Mouse (Mus musculus) heart, postnatal 0 days (tissue): ENCODE results near the gene Fntb. TPM values are rescaled to one million over a fixed set of nuclear protein-coding genes. Genes with fewer than 3 reads are reported as not detected.
A peak's percentile ranks its signal among the peaks of the same experiment; 100 is the strongest.
"Not testable (repeated sequence)": the region's sequence is repeated elsewhere in the genome, so short reads cannot be mapped to it uniquely, and the experiment has no call there.

Experiments used
- ATAC-seq: fragments of 200-750 bp; cut with Nextera tagmentation; 2 replicates; pipeline ENCODE4 v1.8.0; 2017; ENCODE audit warnings: low read depth, moderate number of reproducible peaks, moderate library complexity; ENCODE audit not compliant: insufficient read depth
- DNase-seq: peaks from one replicate; pipeline ENCODE4 v3.0.0-alpha.2; 2016; ENCODE audit warnings: low spot score
- H3K27ac ChIP-seq: fragments of 300-500 bp; sonication (generic); 2 replicates; pipeline ENCODE4 v1.5.1; 2014; ENCODE audit warnings: low read depth, mild to moderate bottlenecking
- H3K27me3 ChIP-seq: fragments of 300-500 bp; sonication (generic); 2 replicates; pipeline ENCODE4 v1.6.1; 2014; ENCODE audit warnings: low read length, mixed read lengths; ENCODE audit not compliant: control insufficient read depth, insufficient read depth
- H3K36me3 ChIP-seq: fragments of 300-500 bp; sonication (generic); replicated peaks from 2 replicates; pipeline ENCODE4 v1.6.1; 2014; ENCODE audit warnings: low read length, mixed read lengths; ENCODE audit not compliant: control insufficient read depth, insufficient read depth
- H3K4me1 ChIP-seq: fragments of 300-500 bp; sonication (generic); 2 replicates; pipeline ENCODE4 v1.6.1; 2014; ENCODE audit warnings: antibody characterized with exemption; ENCODE audit not compliant: control insufficient read depth, insufficient read depth
- H3K4me2 ChIP-seq: fragments of 300-500 bp; sonication (generic); 2 replicates; pipeline ENCODE4 v1.6.1; 2014; ENCODE audit warnings: low read depth, mild to moderate bottlenecking, low read length, moderate library complexity
- H3K4me3 ChIP-seq: fragments of 300-500 bp; sonication (generic); 2 replicates; pipeline ENCODE4 v1.5.1; 2014; ENCODE audit warnings: low read depth, low read length
- H3K9ac ChIP-seq: fragments of 300-500 bp; sonication (generic); replicated peaks from 2 replicates; pipeline ENCODE4 v1.6.1; 2014; ENCODE audit warnings: low read depth, low read length, mixed read lengths
- H3K9me3 ChIP-seq: fragments of 300-500 bp; sonication (generic); replicated peaks from 2 replicates; pipeline ENCODE4 v1.6.1; 2016; ENCODE audit warnings: low read length; ENCODE audit not compliant: control insufficient read depth
- CTCF ChIP-seq: IDR thresholded peaks from 2 replicates; pipeline ENCODE4 v1.5.1; 2016; ENCODE audit warnings: antibody characterized with exemption, control low read depth, low read depth
- EP300 ChIP-seq: IDR thresholded peaks from 2 replicates; pipeline ENCODE4 v1.6.1; 2016; ENCODE audit warnings: antibody characterized with exemption, low read depth
- WGBS: fragments of 180-500 bp; shearing (Covaris S2); extraction: QIAGEN DNeasy Blood & Tissue Kit; methylation state at CpG from one replicate; pipeline ENCODE4 v1.1.7; 2014; 5-methylcytosine and 5-hydroxymethylcytosine counted together
- polyA plus RNA-seq: library from polyadenylated mRNA; unstranded; fragments of >200 nt; fragmentation: Nextera tagmentation; extraction: Ambion mirVana; gene quantifications from 2 replicates; pipeline ENCODE4 v1.2.1, GENCODE M21; 2015
- total RNA-seq: library from RNA; depleted of rRNA; stranded (reverse); fragments of >200 nt; gene quantifications from 2 replicates; pipeline ENCODE4 v1.2.3, GENCODE M21; 2014; ENCODE audit warnings: low replicate concordance

Gene Fntb
- total and polyA plus RNA-seq, 2 experiments from 2014 or later = 13.0 to 20.0 TPM

DNA sequence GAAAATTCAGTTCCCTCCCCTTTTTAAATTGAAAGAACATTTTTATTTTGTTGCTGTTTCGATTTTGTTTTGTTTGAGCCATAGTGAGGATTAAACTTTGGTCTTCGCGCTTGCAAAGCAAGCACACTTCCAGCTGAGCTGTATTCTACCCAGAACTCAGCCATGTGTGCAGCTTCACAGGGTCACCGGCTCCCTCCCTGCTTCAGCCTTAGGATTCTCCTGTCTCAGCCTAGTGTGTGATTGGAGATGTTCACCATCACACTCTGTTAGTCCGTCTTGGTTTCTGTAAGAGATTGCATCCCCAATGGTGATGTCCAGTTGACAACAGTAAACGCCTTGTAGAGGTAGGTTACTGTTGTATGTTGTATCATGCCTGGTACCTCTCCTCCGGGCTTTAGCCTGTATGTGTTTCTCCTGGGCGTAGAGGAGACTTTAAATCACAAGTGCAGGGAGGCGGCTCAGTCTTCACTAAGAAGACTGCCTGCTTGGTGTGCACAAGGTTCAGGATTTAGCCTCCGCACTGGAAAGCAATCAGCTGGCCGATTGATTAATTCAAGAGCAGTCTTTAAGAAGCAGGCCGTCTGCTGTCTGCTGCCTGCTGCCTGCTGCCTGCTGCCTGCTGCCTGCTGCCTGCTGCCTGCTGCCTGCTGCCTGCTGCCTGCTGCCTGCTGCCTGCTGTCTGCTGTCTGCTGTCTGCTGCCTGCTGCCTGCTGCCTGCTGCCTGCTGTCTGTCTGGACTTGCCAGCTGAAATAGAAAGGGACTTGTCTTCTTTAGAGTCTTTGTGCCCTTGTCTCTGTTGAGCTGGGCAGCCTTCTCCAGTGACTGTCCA, 15.5 kb downstream of the Fntb start:
- Histone ChIP-seq H3K27ac (peak overlapping the region; percentile 43; the same call in 1 of the 2 replicates), H3K4me3 (no peak overlapping the region), H3K36me3 (peaks cover 13% of the 10 kb centered on the region), H3K4me2 (no peak overlapping the region), H3K9me3 (no peaks in the 10 kb centered on the region), H3K4me1 (peaks cover 8% of the 10 kb centered on the region; the same call in 1 of the 2 replicates), H3K27me3 (no peaks in the 10 kb centered on the region), H3K9ac (no peak overlapping the region; the same call in 1 of the 2 replicates)
- TF ChIP-seq CTCF (no peak), EP300 (no peak)
- ATAC-seq = no peak
- DNase-seq = no peak
- WGBS = 77% methylated on average over 12 of the region's 12 CpGs

DNA sequence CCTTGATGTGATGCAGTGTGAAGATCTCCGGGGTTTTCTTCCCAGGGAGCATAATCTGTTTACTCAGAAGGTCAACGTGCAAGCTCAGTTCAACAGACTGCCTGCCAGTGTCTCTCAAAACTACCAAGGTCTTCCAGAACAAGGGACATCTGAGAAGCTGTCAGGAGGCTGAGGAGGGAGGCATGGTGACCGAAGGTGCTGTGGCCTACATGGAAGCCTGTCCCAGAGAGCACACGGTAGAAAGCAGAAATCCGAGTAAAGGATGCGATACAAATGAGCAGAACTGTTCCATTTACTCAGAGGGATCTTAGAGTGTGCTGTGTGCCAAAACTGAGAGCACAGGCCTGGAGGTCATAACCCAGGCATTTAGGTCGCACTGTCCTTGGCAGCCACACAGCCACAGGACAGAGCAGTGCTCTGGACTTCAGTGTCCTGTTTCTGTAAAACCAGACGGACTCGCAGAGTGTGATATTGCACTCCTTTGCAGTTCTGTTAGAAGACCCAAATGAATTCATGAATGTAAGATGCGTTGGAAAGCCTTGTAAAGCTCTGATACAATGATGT, 18.7 kb downstream of the Fntb start:
- Histone ChIP-seq H3K4me3 (no peak overlapping the region), H3K36me3 (peaks cover 8% of the 10 kb centered on the region; the same call in 1 of the 2 replicates), H3K9me3 (no peaks in the 10 kb centered on the region), H3K4me1 (peaks cover 19% of the 10 kb centered on the region), H3K27me3 (no peaks in the 10 kb centered on the region), H3K9ac (no peak overlapping the region), H3K27ac (peak overlapping the region; percentile 58), H3K4me2 (no peak overlapping the region)
- no peak for DNase-seq
- ATAC-seq = peak; percentile 60; the same call in 1 of the 2 replicates
- WGBS = 33% methylated on average over 10 of the region's 10 CpGs
- TF ChIP-seq CTCF (no peak), EP300 (no peak)

DNA sequence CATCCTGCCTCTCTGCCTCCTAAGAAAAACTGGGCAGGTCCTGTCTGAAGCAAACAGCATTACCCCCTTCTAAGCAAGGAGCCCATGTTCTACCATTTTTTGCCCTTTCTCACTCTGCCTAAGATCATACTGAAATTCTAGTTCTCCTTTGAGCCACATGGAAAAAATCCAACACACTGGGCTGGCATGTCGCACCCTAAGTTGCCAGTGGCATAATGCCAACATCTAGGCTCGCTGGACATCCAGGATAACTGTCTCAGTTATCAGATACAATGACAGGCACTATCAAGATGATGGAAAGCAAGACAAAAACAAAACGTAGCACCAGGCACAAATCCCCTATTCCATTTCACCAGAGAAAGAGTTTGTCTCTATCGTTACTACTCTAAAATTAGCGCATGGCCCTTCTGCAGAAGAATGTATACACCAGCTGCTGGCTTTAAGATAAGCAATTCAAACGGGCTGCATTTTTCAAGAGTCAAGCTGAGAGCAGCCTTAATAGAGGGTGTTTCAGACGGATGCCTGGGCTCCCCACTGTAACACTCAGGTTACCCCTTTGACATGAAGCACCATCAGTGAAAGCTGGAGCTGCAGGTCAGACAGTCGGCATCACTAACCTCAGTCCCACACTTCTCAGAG, 25.2 kb downstream of the Fntb start:
- no peaks in the 10 kb centered on the region for H3K27me3 ChIP-seq
- H3K4me1 ChIP-seq = peaks cover 28% of the 10 kb centered on the region
- no peak for TF ChIP-seq CTCF
- TF ChIP-seq EP300 = no peak
- peak overlapping the region; percentile 6; the same call in 1 of the 2 replicates for H3K4me2 ChIP-seq
- no peaks in the 10 kb centered on the region for H3K36me3 ChIP-seq
- H3K9me3 ChIP-seq = no peaks in the 10 kb centered on the region
- no peak overlapping the region for H3K4me3 ChIP-seq
- ATAC-seq (peak; percentile 91), DNase-seq (peak; percentile 87)
- no peak overlapping the region for H3K9ac ChIP-seq
- H3K27ac ChIP-seq = peak overlapping the region; percentile 74
- 12% methylated on average over 8 of the region's 8 CpGs for WGBS

DNA sequence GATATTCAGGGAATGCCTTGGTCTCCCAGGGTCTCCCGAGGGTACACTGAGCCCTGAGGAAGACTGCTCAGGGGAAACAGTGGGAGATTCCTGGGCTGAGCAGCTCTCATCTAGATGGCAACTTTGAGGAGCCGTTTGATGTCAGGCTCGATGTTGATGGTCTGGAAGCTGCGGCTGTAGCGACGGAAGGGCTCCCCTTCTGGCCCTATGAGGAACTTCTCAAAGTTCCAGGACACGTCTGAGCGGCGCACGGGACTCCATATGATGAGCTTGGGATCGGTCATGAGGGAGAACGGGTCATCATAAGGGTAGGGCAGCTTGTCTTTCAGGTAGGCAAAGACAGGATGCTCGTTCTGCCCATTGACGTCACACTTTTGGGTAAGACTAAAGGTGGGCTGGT, 27.2 kb downstream of the Fntb start:
- DNase-seq, H3K9ac ChIP-seq, H3K27me3 ChIP-seq, H3K36me3 ChIP-seq, H3K4me3 ChIP-seq, H3K27ac ChIP-seq, H3K9me3 ChIP-seq, H3K4me2 ChIP-seq, ATAC-seq: not testable (repeated sequence)
- H3K4me1 ChIP-seq = peaks cover 28% of the 10 kb centered on the region
- WGBS = 55% methylated on average over 13 of the region's 14 CpGs

DNA sequence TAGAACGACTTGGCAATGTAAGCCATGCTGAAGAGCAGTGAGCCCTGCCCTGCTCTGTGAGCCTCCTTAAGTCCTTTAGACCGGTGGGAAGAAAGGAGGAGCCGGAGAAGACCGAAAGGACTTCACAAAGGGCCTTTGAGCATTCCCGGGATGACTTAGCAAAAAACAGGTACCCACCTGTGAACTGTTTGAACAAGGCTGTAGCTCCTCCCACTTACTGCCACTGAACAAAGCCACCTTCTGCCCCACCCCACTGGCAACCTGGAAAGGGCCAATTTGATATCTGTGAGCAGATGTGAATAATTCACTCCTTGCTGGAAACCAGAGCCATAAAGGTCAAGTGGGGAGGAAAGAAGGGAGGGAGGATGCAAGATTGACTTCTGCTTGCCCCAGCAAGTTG, 30.0 kb downstream of the Fntb start, which contains the start of gene Gpx2:
TSS of gene Gpx2 (minus strand) at position 205 of the 400 bp plus-strand sequence.
- no peak for TF ChIP-seq CTCF
- no peak for TF ChIP-seq EP300
- DNase-seq (no peak), ATAC-seq (no peak)
- Histone ChIP-seq H3K36me3 (no peaks in the 10 kb centered on the region), H3K4me1 (peaks cover 7% of the 10 kb centered on the region), H3K4me2 (no peak within 1 kb of the TSS), H3K4me3 (no peak within 1 kb of the TSS), H3K9me3 (no peaks in the 10 kb centered on the region), H3K9ac (no peak within 1 kb of the TSS), H3K27ac (no peak within 1 kb of the TSS), H3K27me3 (no peaks in the 10 kb centered on the region)
- WGBS = 79% methylated on average over 5 of the region's 5 CpGs
